Mouse (Mus musculus) kidney, embryonic 15.5 days (tissue): ENCODE data around the gene Susd4. TPM values are rescaled to one million over a fixed set of nuclear protein-coding genes. Genes with fewer than 3 reads are reported as not detected.
A peak's percentile ranks its signal among the peaks of the same experiment; 100 is the strongest.

Experiments used
- ATAC-seq: fragments of 200-750 bp; cut with Nextera tagmentation; replicated peaks from 2 replicates; pipeline ENCODE4 v1.8.0; 2017; ENCODE audit warnings: moderate TSS enrichment; ENCODE audit not compliant: low FRiP score
- H3K27ac ChIP-seq: fragments of 300-500 bp; sonication (generic); 2 replicates; pipeline ENCODE4 v1.5.1; 2015; ENCODE audit warnings: mild to moderate bottlenecking, inconsistent platforms
- H3K27me3 ChIP-seq: fragments of 300-500 bp; sonication (generic); 2 replicates; pipeline ENCODE4 v1.6.1; 2015; ENCODE audit warnings: inconsistent platforms
- H3K36me3 ChIP-seq: fragments of 300-500 bp; sonication (generic); 2 replicates; pipeline ENCODE4 v1.6.1; 2015; ENCODE audit warnings: inconsistent platforms
- H3K4me1 ChIP-seq: fragments of 300-500 bp; sonication (generic); 2 replicates; pipeline ENCODE4 v1.6.1; 2015; ENCODE audit warnings: inconsistent platforms
- H3K4me2 ChIP-seq: fragments of 300-500 bp; sonication (generic); 2 replicates; pipeline ENCODE4 v1.6.1; 2015; ENCODE audit warnings: moderate library complexity, mild to moderate bottlenecking, inconsistent platforms
- H3K4me3 ChIP-seq: fragments of 300-500 bp; sonication (generic); replicated peaks from 2 replicates; pipeline ENCODE4 v1.5.1; 2015; ENCODE audit warnings: mild to moderate bottlenecking, inconsistent platforms
- H3K9ac ChIP-seq: fragments of 300-500 bp; sonication (generic); 2 replicates; pipeline ENCODE4 v1.6.1; 2015; ENCODE audit warnings: mild to moderate bottlenecking, inconsistent platforms
- H3K9me3 ChIP-seq: fragments of 300-500 bp; sonication (generic); replicated peaks from 2 replicates; pipeline ENCODE4 v1.6.1; 2016; ENCODE audit warnings: inconsistent platforms
- WGBS: fragments of 180-500 bp; shearing (Covaris S2); methylation state at CpG from one replicate; pipeline ENCODE4 v1.1.7; 2015; ENCODE audit warnings: mixed read lengths; 5-methylcytosine and 5-hydroxymethylcytosine counted together
- polyA plus RNA-seq: library from polyadenylated mRNA; unstranded; fragments of >200 nt; fragmentation: Nextera tagmentation; extraction: Ambion mirVana; gene quantifications from 2 replicates; pipeline ENCODE4 v1.2.1, GENCODE M21; 2015

The Susd4 gene
- polyA plus RNA-seq, 1 experiment from 2014 or later: 20.0 TPM

DNA sequence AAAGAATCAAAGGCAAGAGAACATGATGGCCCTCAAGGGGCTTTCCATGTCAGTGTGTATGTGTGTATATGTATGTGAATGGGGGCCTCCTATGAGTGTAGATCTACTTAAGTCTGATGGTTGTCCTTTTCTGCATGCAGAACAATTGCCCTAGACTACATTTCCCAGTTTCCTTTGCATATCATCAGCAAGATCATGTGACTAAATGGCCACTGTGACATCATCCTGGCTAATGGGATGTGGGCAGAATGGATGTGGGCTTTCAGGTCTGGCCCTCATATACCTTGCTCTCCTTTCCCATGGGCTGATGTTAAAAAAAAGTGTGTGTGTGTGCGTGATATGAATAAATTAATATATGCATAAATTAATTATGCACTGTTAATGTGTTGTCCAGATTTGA is 4.9 kb upstream of the Susd4 start:
- no peak for ATAC-seq
- peaks cover 8% of the 10 kb centered on the region for H3K27me3 ChIP-seq
- no peaks in the 10 kb centered on the region for H3K9me3 ChIP-seq
- no peaks in the 10 kb centered on the region for H3K36me3 ChIP-seq
- H3K27ac ChIP-seq: no peak overlapping the region
- no peak overlapping the region for H3K9ac ChIP-seq
- 93% methylated on average over 1 of the region's 1 CpGs for WGBS
- H3K4me2 ChIP-seq: no peak overlapping the region
- H3K4me3 ChIP-seq: no peak overlapping the region
- peaks cover 9% of the 10 kb centered on the region for H3K4me1 ChIP-seq

DNA sequence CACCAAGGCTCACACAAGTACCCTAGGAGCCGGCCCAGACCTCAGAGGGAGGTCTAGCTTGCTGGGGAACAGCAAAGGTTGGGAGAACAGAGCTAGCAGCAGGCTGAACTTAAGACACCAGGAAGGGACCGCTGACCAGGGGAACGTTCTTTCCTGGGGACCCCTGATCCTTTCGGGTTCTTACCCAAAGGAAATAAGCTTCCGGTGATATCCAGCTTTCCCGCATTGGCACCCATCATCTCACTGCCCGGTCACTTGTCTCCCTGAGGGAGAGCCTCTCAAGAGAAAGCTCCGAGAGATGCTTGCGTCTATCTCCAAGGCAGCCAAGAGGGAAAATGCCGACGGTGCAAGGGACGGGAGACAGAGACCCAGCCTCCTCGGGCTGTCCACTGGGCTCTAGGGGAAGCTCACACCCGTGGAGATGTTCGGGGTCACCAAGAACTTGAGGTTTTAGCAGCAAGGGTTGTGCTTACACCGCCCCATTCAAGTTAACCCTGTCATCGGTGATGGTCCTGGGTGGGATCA is 407 bp upstream of the Susd4 start:
- peak overlapping the region; percentile 51; the same call in 1 of the 2 replicates for H3K9ac ChIP-seq
- peak overlapping the region; percentile 67 for H3K4me3 ChIP-seq
- ATAC-seq: no peak; the same call in 1 of the 2 replicates
- H3K27ac ChIP-seq: no peak overlapping the region
- H3K4me1 ChIP-seq: peaks cover 24% of the 10 kb centered on the region
- H3K9me3 ChIP-seq: no peaks in the 10 kb centered on the region
- 9% methylated on average over 17 of the region's 17 CpGs for WGBS
- peak overlapping the region; percentile 97 for H3K4me2 ChIP-seq
- H3K36me3 ChIP-seq: no peaks in the 10 kb centered on the region
- peaks cover 8% of the 10 kb centered on the region for H3K27me3 ChIP-seq

GRCm38 (mm10) chr1:182764541-182765281 is 1.1 kb downstream of the Susd4 start:
- H3K4me3 ChIP-seq: peak overlapping the region; percentile 67
- H3K9me3 ChIP-seq: no peaks in the 10 kb centered on the region
- H3K27me3 ChIP-seq: peaks cover 8% of the 10 kb centered on the region
- H3K4me2 ChIP-seq: peak overlapping the region; percentile 97
- peak overlapping the region; percentile 70 for H3K27ac ChIP-seq
- peak; percentile 84 for ATAC-seq
- H3K36me3 ChIP-seq: no peaks in the 10 kb centered on the region
- 3% methylated on average over 27 of the region's 27 CpGs for WGBS
- H3K4me1 ChIP-seq: peaks cover 24% of the 10 kb centered on the region
- peak overlapping the region; percentile 51 for H3K9ac ChIP-seq

GRCm38 (mm10) chr1:182775576-182775975 is 11.9 kb downstream of the Susd4 start:
- Histone ChIP-seq H3K9me3 (no peaks in the 10 kb centered on the region), H3K27ac (no peak overlapping the region), H3K4me2 (no peak overlapping the region), H3K27me3 (no peaks in the 10 kb centered on the region), H3K9ac (no peak overlapping the region), H3K4me1 (peaks cover 13% of the 10 kb centered on the region), H3K36me3 (0 out of 2 replicates have a peak, but pooled peaks cover 5% of the 10 kb centered on the region), H3K4me3 (no peak overlapping the region)
- 94% methylated on average over 7 of the region's 7 CpGs for WGBS
- ATAC-seq: no peak

DNA sequence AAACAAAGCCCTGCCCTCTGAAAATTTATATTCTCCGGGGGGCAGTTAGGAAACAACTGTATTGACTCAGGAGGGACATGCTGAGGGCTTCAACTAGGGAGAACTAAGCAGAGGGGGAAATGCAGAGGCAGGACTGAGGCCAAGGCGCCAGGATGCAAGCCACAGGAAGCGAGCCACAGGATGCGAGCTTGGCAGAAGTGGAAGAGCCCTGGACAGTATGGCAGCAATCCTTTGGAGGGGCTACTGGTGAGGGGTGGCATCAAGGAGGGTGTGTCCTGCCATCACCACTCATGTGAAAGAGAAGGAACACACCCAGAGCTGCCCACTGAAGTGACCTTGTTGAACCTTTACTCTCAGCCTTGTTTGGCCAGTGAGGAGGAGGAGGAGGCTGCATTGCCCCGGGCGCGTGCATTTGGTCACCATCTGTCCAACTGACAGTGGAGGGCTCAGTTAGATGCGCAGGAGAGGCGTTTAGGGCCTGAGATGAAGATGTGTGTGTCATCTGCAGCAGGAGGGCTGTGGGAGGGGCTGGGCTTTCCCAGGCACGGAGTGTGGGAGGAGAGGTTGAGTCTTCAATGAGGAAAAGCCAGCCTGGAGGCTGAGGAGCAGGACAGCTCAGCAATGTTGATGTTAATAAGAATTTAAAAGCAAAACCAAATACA is 13.2 kb downstream of the Susd4 start:
- ATAC-seq: 0 out of 2 replicates have a peak, but pooled peaks have one; percentile 52

DNA sequence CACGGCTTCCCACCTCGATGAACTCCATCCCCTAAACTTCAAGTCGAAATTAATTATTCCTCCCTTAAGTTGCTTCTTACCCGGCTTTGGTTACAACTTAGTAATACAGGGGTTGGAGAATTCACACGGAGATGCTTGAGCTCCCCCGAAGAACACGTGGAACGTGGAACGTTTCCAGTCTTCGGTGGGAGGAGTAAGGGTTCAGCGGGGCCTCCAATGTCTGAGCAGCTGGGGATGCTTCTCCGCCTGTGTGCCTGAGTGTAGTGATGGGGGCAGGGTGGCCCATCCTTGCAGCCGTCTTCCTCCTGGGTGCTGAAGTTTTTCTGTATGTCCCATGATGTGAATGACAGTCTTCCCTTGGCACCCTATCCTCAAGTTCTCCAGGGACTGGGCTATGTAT is 14.6 kb downstream of the Susd4 start:
- ATAC-seq: no peak
- Histone ChIP-seq H3K27ac (no peak overlapping the region), H3K36me3 (0 out of 2 replicates have a peak, but pooled peaks cover 5% of the 10 kb centered on the region), H3K9ac (no peak overlapping the region), H3K4me3 (no peak overlapping the region), H3K4me2 (no peak overlapping the region), H3K4me1 (peaks cover 13% of the 10 kb centered on the region), H3K9me3 (no peaks in the 10 kb centered on the region), H3K27me3 (no peaks in the 10 kb centered on the region)
- WGBS: 72% methylated on average over 13 of the region's 13 CpGs

More for the DNA sequence above, 13.2 kb downstream of the Susd4 start:
- Histone ChIP-seq H3K36me3 (0 out of 2 replicates have a peak, but pooled peaks cover 5% of the 10 kb centered on the region), H3K27ac (0 out of 2 replicates have a peak overlapping the region, but pooled peaks have one; percentile 37), H3K9me3 (no peaks in the 10 kb centered on the region), H3K4me1 (peaks cover 13% of the 10 kb centered on the region), H3K27me3 (no peaks in the 10 kb centered on the region), H3K9ac (no peak overlapping the region), H3K4me2 (no peak overlapping the region), H3K4me3 (no peak overlapping the region)
- 26% methylated on average over 10 of the region's 10 CpGs for WGBS

DNA sequence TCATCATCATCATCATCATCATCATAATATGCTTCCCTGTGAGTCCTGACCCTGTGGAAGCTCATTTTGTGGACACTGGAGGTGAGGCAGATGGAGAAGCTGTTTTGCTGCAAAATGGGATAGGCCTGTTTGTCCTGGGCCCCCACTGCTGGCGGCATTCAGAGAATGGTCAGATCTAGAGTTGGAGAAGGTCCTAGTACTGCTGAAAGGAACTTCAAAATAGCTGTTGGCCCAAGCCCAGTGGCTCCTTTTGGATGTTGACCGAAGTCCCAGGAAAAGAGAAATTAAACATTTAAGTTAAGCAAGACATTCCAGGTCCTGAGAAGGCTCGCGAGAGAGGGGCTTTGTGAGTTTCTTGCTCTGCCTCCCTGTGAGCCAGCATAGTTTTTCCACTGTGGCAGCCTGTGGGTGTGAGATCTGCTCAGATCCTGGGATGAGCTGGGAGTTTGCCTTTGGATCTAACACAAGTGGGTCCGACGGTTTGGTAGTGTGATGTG is 15.4 kb downstream of the Susd4 start:
- no peak overlapping the region for H3K27ac ChIP-seq
- H3K9me3 ChIP-seq: no peaks in the 10 kb centered on the region
- H3K9ac ChIP-seq: no peak overlapping the region
- H3K4me2 ChIP-seq: no peak overlapping the region
- 88% methylated on average over 6 of the region's 6 CpGs for whole genome bisulfite sequencing
- no peak for ATAC-seq
- H3K4me1 ChIP-seq: peaks cover 13% of the 10 kb centered on the region
- no peaks in the 10 kb centered on the region for H3K27me3 ChIP-seq
- 0 out of 2 replicates have a peak, but pooled peaks cover 5% of the 10 kb centered on the region for H3K36me3 ChIP-seq
- no peak overlapping the region for H3K4me3 ChIP-seq

- H3K36me3 ChIP-seq: 0 out of 2 replicates have a peak, but pooled peaks cover 5% of the 10 kb centered on the region
- H3K4me2 ChIP-seq: no peak overlapping the region
- H3K4me3 ChIP-seq: no peak overlapping the region
- no peak overlapping the region for H3K9ac ChIP-seq
- H3K27ac ChIP-seq: no peak overlapping the region
- H3K4me1 ChIP-seq: peaks cover 19% of the 10 kb centered on the region; the same call in 1 of the 2 replicates
- H3K9me3 ChIP-seq: no peaks in the 10 kb centered on the region
- 86% methylated on average over 7 of the region's 7 CpGs for WGBS
- ATAC-seq: no peak
- no peaks in the 10 kb centered on the region for H3K27me3 ChIP-seq
Observed at GRCm38 (mm10) chr1:182783774-182784173, 20.1 kb downstream of the Susd4 start.

GRCm38 (mm10) chr1:182784784-182785183 is 21.1 kb downstream of the Susd4 start:
- no peaks in the 10 kb centered on the region for H3K36me3 ChIP-seq
- H3K27ac ChIP-seq: 0 out of 2 replicates have a peak overlapping the region, but pooled peaks have one; percentile 18
- H3K4me1 ChIP-seq: peaks cover 30% of the 10 kb centered on the region
- H3K4me3 ChIP-seq: no peak overlapping the region
- H3K4me2 ChIP-seq: no peak overlapping the region
- no peaks in the 10 kb centered on the region for H3K9me3 ChIP-seq
- WGBS: 78% methylated on average over 3 of the region's 3 CpGs
- no peak for ATAC-seq
- H3K27me3 ChIP-seq: no peaks in the 10 kb centered on the region
- H3K9ac ChIP-seq: no peak overlapping the region

DNA sequence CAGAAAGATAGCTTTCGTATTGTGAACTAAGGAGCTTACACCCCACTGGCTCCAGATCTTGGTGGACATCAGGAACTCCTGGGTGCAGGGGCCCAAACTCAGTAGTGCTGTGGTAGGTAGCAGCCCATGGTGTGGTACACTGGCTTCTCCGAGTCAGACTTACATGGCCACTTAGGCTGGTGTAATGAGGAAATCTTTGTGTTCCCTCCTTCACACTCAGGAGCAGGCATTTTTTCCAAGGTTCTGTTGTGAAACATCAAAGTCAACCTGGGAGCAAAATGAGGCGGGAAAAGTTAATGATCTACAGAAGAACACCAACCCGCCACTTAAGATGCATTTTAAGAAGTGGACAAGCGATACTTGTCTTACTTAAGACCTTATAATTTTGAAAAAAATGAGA is 21.8 kb downstream of the Susd4 start:
- H3K4me2 ChIP-seq: no peak overlapping the region
- peaks cover 33% of the 10 kb centered on the region for H3K4me1 ChIP-seq
- H3K27me3 ChIP-seq: no peaks in the 10 kb centered on the region
- H3K27ac ChIP-seq: peak overlapping the region; percentile 19; the same call in 1 of the 2 replicates
- no peak overlapping the region for H3K9ac ChIP-seq
- ATAC-seq: no peak; the same call in 1 of the 2 replicates
- H3K9me3 ChIP-seq: no peaks in the 10 kb centered on the region
- 66% methylated on average over 5 of the region's 5 CpGs for WGBS
- H3K36me3 ChIP-seq: no peaks in the 10 kb centered on the region
- H3K4me3 ChIP-seq: no peak overlapping the region

DNA sequence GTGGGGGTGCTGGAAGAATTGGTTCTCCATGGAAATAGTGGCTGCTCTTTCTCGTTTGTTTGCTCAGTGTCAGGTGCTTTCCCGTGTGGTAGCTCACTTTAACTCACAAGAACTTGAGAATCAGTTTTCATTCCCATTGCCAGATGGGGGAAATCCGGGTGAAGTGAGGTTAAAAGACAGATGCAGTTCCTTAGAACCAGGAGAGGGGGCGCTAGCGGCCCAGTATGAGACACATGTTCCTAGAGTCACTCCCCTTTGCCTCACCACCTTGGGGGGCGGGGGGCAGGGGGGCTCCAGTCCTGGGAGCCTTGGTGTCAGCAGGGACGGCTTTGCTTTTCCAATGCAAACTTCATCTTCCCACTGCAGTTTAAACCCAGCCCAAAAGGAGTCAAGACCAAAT is 23.4 kb downstream of the Susd4 start:
- Histone ChIP-seq H3K36me3 (no peaks in the 10 kb centered on the region), H3K9ac (no peak overlapping the region), H3K27ac (no peak overlapping the region), H3K9me3 (no peaks in the 10 kb centered on the region), H3K4me2 (no peak overlapping the region), H3K4me1 (peaks cover 37% of the 10 kb centered on the region), H3K4me3 (no peak overlapping the region), H3K27me3 (no peaks in the 10 kb centered on the region)
- 56% methylated on average over 7 of the region's 7 CpGs for WGBS
- no peak for ATAC-seq

DNA sequence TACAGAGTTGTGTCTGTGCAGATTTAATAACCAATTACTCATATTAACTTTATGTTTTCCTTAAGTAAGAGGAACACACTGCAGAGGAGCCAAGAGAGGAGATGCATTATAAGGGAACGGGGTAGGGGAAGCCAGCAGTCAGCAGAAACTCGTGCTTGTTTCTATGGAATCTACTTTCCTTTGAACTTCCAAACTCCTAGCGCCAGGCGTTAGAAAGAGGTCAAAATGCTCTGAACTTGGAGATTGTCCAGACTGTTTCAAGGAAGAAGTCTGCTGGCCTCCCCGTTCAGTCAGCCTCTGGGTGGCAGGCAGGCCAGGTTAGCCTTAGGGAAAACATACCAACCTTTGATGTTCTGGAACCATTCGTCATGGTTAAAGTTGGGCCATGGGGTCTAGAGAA is 25.2 kb downstream of the Susd4 start:
- Histone ChIP-seq H3K4me1 (peaks cover 52% of the 10 kb centered on the region), H3K9me3 (no peaks in the 10 kb centered on the region), H3K27me3 (no peaks in the 10 kb centered on the region), H3K4me2 (no peak overlapping the region), H3K36me3 (no peaks in the 10 kb centered on the region), H3K27ac (0 out of 2 replicates have a peak overlapping the region, but pooled peaks have one; percentile 4), H3K4me3 (no peak overlapping the region), H3K9ac (no peak overlapping the region)
- WGBS: 33% methylated on average over 6 of the region's 6 CpGs
- ATAC-seq: no peak
